Mouse (Mus musculus): ENCODE measurements around the gene St3gal5.

DNA sequence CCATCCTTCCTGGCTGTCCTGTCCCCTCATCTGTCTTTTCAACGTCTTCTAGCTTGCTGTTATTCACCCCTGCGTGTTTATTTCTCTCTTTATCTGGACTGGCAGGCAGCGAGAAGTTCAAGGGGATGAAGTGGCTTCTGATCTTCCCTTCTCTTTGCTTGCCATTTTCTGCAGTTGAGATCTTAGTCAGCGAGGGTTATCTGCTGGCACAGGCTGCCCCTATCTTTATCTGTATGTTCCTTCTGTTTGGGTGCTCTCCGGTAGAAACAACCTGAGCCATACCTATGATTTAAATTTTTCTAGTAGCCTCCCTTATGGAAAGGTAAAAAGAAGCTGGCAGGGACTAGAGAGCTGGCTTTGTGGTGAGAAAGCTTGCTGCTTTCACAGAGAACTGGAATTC is 4.7 kb downstream of the St3gal5 start:
- no peak for TF ChIP-seq POLR2A (IDR thresholded peaks at IDR 0.05; ENCODE audit: borderline replicate concordance, low read depth, low read length)
- TF ChIP-seq CTCF (IDR thresholded peaks at IDR 0.05; ENCODE audit: low read depth, low read length), result no peak
